Comparison of ENCODE assay signal across 8 mouse cellular contexts in genomic region chr2:168072436-168073131, GRCm38 (mm10). TPM values are rescaled to one million over a fixed set of nuclear protein-coding genes. Genes with fewer than 3 reads are reported as not detected.
A peak's percentile ranks its signal among the peaks of the same experiment; 100 is the strongest.
DNase-seq lines count a peak whose midpoint lies in the region; ATAC-seq and TF ChIP-seq lines count a peak whose summit lies in the region.

No protein-coding gene starts in this region.

- WGBS in kidney, adult 2 months = 24% methylated on average over 12 of the region's 12 CpGs
- 5% methylated on average over 11 of the region's 12 CpGs for WGBS in forebrain, embryonic 14.5 days
- 12% methylated on average over 12 of the region's 12 CpGs for WGBS in hindbrain, embryonic 16.5 days
- 5% methylated on average over 11 of the region's 12 CpGs for WGBS in midbrain, embryonic 13.5 days

- POLR2A ChIA-PET in Patski (lab: Charles Lee) = interaction anchor here (0.6 to 1.9 kb wide), 3 partner anchors 9 to 21 kb away, joined by 3 to 10 read pairs (median 4); partner anchors contain the start of gene Pard6b

- no peaks in the 10 kb centered on the region for H3K36me3 ChIP-seq in kidney, adult 2 months (ENCODE audit: control insufficient read depth, insufficient read depth, low read length)
- H3K36me3 ChIP-seq in forebrain, embryonic 14.5 days (ENCODE audit: control insufficient read depth, insufficient read depth, low read length) = no peaks in the 10 kb centered on the region
- H3K36me3 ChIP-seq in hindbrain, embryonic 16.5 days (ENCODE audit: control insufficient read depth, insufficient read depth, low read length) = no peaks in the 10 kb centered on the region
- no peaks in the 10 kb centered on the region for H3K36me3 ChIP-seq in midbrain, embryonic 13.5 days

- no peak for TF ChIP-seq POLR2A in kidney, adult 2 months (IDR thresholded peaks at IDR 0.05; ENCODE audit: low read depth, low read length)

- peaks cover 46% of the 10 kb centered on the region for H3K4me1 ChIP-seq in kidney, adult 2 months (ENCODE audit: control insufficient read depth, insufficient read depth, low read length)
- 0 out of 2 replicates have a peak, but pooled peaks cover 4% of the 10 kb centered on the region for H3K4me1 ChIP-seq in forebrain, embryonic 14.5 days (ENCODE audit: control insufficient read depth, insufficient read depth, low read length)
- H3K4me1 ChIP-seq in hindbrain, embryonic 16.5 days (ENCODE audit: control insufficient read depth, insufficient read depth, low read depth, low read length) = peaks cover 7% of the 10 kb centered on the region
- H3K4me1 ChIP-seq in midbrain, embryonic 13.5 days (replicated peaks) = peaks cover 12% of the 10 kb centered on the region

- no peaks in the 10 kb centered on the region for H3K27me3 ChIP-seq in kidney, adult 2 months (replicated peaks; ENCODE audit: control insufficient read depth, insufficient read depth, low read length)
- H3K27me3 ChIP-seq in Patski = no peaks in the 10 kb centered on the region
- no peaks in the 10 kb centered on the region for H3K27me3 ChIP-seq in forebrain, embryonic 14.5 days (replicated peaks; ENCODE audit: control insufficient read depth, insufficient read depth, low read length)
- no peaks in the 10 kb centered on the region for H3K27me3 ChIP-seq in hindbrain, embryonic 16.5 days (replicated peaks; ENCODE audit: control insufficient read depth, insufficient read depth, low read length)
- no peaks in the 10 kb centered on the region for H3K27me3 ChIP-seq in midbrain, embryonic 13.5 days

- in situ Hi-C loops in Patski (cut with MboI; ENCODE audit: low pct_unique_long_range_greater_than_20kb) = no loop called here

- TF ChIP-seq CTCF in kidney, adult 2 months (conservative IDR thresholded peaks at IDR 0.05; ENCODE audit: insufficient read depth, insufficient read length, low read depth, low read length) = no peak
- TF ChIP-seq CTCF in Patski (IDR thresholded peaks at IDR 0.05) = no peak

- no peak overlapping the region for H3K4me2 ChIP-seq in forebrain, embryonic 14.5 days (ENCODE audit: low read length)
- no peak overlapping the region for H3K4me2 ChIP-seq in hindbrain, embryonic 16.5 days (ENCODE audit: low read length)
- no peak overlapping the region for H3K4me2 ChIP-seq in midbrain, embryonic 13.5 days (replicated peaks)

- H3K9me3 ChIP-seq in forebrain, embryonic 14.5 days (replicated peaks; ENCODE audit: control insufficient read depth, low read length) = no peaks in the 10 kb centered on the region
- no peaks in the 10 kb centered on the region for H3K9me3 ChIP-seq in hindbrain, embryonic 16.5 days (ENCODE audit: control insufficient read depth, low read length)
- no peaks in the 10 kb centered on the region for H3K9me3 ChIP-seq in midbrain, embryonic 13.5 days

- H3K9ac ChIP-seq in forebrain, embryonic 14.5 days (ENCODE audit: low read length) = no peak overlapping the region
- H3K9ac ChIP-seq in hindbrain, embryonic 16.5 days (ENCODE audit: low read depth, low read length) = no peak overlapping the region
- no peak overlapping the region for H3K9ac ChIP-seq in midbrain, embryonic 13.5 days (replicated peaks)

- peak overlapping the region; percentile 68 for H3K27ac ChIP-seq in kidney, adult 2 months (ENCODE audit: insufficient read depth, low read depth, low read length)
- no peak overlapping the region; the same call in 1 of the 2 replicates for H3K27ac ChIP-seq in forebrain, embryonic 14.5 days (ENCODE audit: low read depth, low read length)
- H3K27ac ChIP-seq in hindbrain, embryonic 16.5 days (ENCODE audit: low read depth, low read length) = no peak overlapping the region
- 0 out of 2 replicates have a peak overlapping the region, but pooled peaks have one; percentile 14 for H3K27ac ChIP-seq in midbrain, embryonic 13.5 days

- no peak overlapping the region for H3K4me3 ChIP-seq in kidney, adult 2 months (ENCODE audit: insufficient read depth, low read depth, low read length)
- H3K4me3 ChIP-seq in forebrain, embryonic 14.5 days (ENCODE audit: low read depth, low read length) = no peak overlapping the region
- no peak overlapping the region for H3K4me3 ChIP-seq in hindbrain, embryonic 16.5 days (ENCODE audit: low read length)
- no peak overlapping the region for H3K4me3 ChIP-seq in midbrain, embryonic 13.5 days (replicated peaks)

- DNase-seq in kidney, adult 2 months = no peak
- DNase-seq in kidney, adult 11 months = no peak
- DNase-seq in Patski (ENCODE audit: low read depth, low spot score) = peak; percentile 81
- peak; percentile 31 for DNase-seq in forebrain, embryonic 14.5 days (ENCODE audit: low spot score)
- DNase-seq in thymus, adult 18-20 months = no peak

- CTCF ChIA-PET in Patski (lab: Charles Lee) = interaction anchor here (1.1 to 4.6 kb wide), 3 partner anchors 9 to 20 kb away, joined by 4 to 24 read pairs (median 4); no protein-coding TSS in a partner anchor

- ATAC-seq in Patski = peak; percentile 72
- peak; percentile 40; the same call in 1 of the 2 replicates for ATAC-seq in forebrain, embryonic 14.5 days
- peak; percentile 59 for ATAC-seq in hindbrain, embryonic 16.5 days
- ATAC-seq in midbrain, embryonic 13.5 days = peak; percentile 67
- ATAC-seq in activated CD4-positive, CD25-positive, alpha-beta regulatory T cell, adult 4 months = no peak

RNA-seq across cellular contexts. Expression of gene Pard6b, which starts 8.2 kb away (rescaled TPM):
- polyA plus RNA-seq in kidney, adult 2 months (2012; rRNA removed) = 41.0 and 44.4 TPM in 2 replicates
- 40.3 TPM for polyA plus RNA-seq in Patski (2021)
- 5.0 and 5.6 TPM in 2 replicates for polyA plus RNA-seq in forebrain, embryonic 14.5 days (2014; fragmentation: Nextera tagmentation; extraction: Ambion mirVana)
- 4.5 and 6.6 TPM in 2 replicates for polyA plus RNA-seq in hindbrain, embryonic 16.5 days (2015; fragmentation: Nextera tagmentation; extraction: Ambion mirVana)
- 7.0 and 7.9 TPM in 2 replicates for polyA plus RNA-seq in midbrain, embryonic 13.5 days (2015; fragmentation: Nextera tagmentation; extraction: Ambion mirVana)
- polyA plus RNA-seq in activated CD4-positive, CD25-positive, alpha-beta regulatory T cell, adult 4 months (2017; shearing (Covaris generic)) = 1 to 10 TPM in 1 of 2 experiments, under 1 TPM in 1; 0.48 to 1.1 TPM

Comparison
In these comparisons a context has a peak if more than half of its experiments do, and no peak if none do; other contexts are left out.
1. DNase-seq: peak in Patski (single experiment) and forebrain, embryonic 14.5 days (single experiment); none in kidney, adult 2 months (single experiment), kidney, adult 11 months (single experiment) and thymus, adult 18-20 months (0 of 2).
2. H3K27ac ChIP-seq: peak in kidney, adult 2 months (single experiment) and midbrain, embryonic 13.5 days (single experiment); none in forebrain, embryonic 14.5 days (single experiment) and hindbrain, embryonic 16.5 days (single experiment).